Mouse (Mus musculus): ENCODE measurements around the gene Tmem230.

Tmem230 gene

DNA sequence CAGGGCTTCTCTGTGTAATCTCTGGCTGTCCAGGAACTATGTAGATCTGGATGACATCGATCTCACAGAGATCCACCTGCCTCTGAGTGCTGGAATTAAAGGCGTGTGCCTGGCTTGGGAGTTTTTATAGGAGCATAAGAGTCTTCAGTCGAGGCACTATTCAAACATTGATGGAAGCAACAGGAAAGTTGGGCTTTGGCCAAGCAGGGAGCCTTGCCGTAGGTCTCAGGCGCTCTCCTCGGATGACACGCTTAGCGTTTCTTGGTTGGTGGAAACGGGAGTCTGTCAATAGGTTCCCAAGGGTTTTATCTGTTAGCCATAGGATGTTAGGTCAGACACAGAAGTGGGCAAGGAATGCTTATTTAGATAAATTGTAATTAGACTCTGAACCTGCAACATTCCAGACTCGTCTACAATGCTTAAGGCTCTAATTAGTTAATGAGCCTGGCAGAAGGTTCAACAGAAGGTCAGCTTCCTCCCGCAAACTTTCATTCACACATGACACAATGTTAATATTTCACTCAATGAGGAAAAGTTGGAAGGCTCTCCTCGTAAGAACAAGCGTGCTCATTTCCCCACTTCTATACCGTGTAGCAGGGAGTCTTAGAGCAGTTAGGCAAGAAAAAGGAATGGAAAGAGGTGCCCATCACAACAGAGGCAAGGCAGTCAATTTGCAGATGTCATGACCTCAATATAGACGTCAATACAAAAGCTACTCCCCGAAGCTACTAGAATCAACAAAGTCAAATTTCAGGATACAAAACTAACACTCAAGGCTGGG is 13.4 kb downstream of the Tmem230 start:
- DNase-seq (ENCODE audit: low spot score): no peak

DNA sequence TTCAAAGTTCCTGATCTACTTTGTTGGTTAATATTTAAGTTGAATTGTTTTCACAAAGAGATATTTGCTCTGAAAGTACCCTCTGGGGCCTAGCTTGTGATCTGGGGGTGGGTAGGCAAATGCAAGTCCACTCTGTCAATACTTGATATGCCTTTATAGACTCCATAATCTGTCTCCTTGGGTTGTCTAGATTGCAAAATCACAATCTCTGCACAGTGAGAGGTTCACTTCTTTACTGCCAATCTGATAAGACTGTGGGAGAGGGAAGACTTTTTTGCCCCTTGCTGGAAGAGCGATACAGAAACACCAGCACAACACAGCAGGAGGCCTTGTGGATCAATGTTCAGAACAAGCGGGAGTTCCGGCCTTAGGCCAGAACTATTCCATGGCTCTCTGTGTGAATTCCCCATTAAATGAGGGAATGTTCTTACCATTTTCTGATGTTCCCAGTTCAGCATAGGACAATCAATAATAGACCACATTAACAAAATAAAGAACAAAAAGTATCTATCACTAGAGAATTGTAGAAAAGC is 15.1 kb downstream of the Tmem230 start:
- no peak for DNase-seq (ENCODE audit: low spot score)

DNA sequence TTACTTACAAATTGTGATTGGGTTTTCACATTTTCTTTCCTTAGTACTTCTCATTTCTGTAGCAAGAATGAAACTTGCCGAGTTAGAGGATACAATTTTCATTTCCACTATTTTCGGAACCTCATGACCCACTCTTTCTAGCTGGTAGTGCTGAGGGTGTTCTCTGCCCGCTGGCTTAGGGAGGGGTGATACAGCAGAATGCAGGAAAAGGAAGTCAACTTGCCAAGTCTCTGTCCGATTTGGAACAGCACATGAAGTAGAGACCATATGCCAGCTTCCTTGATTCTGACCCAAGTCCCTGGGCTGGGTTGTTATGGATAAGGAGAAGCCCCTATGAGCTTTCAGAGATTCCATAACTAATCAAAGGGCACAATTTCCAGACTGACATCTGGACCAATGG is 23.2 kb downstream of the Tmem230 start:
- DNase-seq (ENCODE audit: low spot score): no peak

DNA sequence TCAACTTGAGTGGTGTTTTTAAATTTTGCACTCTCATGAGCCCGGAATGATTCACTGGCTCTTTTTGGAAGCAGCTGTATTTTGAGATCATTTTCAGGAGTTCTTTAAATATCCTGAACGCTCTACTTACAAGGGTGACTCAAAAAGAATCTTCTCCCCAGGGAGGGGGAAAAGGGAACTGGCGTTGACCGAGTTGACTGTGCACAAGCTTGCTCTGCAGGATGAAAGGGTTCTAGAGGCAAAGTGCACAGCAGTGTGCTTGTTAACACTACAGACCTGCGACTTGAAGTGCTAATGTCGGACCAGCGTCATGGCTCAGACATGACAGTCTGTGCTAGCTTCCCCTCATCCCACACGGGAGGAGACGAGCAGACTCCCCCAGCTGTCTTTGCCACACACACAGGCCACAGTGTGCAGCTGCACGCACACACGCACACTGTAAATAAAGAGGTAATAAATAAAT is 26.0 kb downstream of the Tmem230 start:
- DNase-seq (ENCODE audit: low spot score): no peak

DNA sequence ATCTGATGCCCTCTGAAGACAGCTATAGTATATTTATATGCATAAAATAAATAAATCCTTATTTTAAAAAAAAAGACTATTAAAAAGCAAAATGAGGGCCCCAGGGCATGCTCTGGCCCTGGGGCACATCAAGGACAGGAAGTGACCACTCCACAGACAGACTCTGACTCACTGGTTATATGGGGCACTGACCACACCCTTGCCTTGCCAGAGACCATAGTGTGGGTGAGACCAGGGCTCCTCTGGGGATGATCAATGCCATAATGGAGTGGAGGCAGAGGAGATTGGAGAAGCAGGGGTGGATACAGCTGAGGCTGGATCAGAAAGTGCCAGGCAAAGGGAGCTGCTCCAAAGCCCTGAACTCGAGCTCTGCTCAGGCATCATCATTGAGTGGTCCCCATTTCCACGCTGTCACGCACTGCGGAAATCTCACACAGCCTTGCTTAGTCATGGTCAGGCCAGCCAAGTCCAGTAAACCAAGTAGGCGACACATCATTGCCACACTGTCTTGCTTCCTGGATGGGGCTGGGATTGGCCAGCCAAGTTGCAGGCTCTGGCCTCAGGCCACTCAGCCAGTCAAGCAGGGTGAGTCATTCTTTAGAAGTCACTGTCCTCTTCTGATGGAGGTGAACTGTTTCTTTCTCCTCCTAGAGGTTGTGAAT is 35.5 kb downstream of the Tmem230 start:
- DNase-seq (ENCODE audit: low spot score): no peak

DNA sequence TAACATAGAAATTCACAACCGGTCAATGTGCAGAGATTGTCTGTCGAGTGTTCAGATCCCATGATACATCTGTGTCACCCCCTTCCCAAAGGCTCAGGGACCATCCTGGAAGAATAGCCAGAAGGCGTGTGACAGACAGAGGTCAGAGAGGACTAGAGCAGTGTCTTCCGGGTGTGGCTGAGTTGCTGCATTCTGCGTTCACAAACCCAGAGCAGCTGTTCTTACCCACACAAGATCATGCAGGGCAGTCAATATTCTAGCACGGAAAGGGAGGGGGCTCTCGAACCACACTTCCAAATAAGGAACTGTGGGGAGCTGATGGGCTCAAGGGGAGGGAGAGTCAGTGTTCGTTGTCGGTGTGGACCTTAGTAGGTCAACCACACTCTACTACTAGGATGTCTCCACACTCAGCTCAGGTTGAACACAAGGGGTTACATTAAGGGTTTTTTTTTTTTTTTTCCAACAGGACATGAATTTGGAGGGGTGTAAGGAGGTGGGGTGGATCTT is 36.7 kb downstream of the Tmem230 start:
- no peak for DNase-seq (ENCODE audit: low spot score)

DNA sequence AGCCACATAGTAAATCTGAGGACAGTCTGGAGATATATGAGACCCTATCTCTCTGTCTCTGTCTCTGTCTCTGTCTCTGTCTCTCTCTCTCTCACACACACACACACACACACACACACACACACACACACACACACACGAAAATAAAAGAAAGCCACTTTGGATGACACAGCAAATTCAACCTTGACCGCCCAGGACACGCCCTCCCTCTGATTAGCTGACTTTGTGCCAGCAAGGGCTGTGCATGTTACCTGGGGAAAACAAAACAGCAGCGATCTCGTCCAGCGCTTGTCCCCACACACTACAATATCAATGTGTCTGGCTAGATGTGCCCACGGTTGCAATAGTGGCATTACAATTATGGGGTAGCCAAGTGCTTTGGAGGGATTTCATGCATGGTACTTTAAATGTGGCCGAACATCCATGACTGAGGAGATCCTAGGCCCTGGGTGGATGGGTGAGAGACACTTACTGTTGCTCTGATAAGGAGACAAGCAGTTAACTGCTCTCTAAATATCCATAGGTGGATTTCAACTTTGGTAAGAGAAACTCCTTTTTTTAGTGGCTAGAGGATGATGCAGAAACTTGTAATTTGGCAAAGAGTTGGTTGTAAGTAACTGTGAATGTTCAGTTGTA is 39.2 kb downstream of the Tmem230 start:
- DNase-seq (ENCODE audit: low spot score): no peak

DNA sequence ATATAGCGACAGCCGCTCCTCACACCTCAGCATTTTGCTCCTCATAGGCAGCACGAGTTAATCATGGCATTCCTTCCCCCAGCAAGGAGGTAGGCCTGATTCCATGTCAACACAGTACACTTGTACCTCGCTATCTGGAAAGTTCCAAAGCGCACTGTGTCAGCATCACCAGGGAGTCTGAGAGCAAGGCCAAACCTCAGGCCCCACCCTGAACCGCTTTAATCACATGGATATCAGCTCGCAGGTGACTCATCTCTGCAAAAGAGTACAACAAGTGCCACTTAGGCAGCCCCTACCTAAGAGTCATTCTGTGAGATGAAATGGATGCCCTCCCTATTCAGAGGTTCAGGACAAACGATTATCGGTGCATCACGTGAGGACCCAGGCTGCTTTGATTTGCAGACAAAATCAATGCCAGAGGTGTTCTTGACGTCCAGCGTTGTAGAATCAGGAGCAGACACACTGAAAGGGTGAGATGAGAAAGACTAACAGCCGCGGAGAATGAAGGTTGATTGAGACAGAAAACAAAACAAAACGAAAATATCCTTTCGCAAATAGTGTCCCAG is 41.2 kb downstream of the Tmem230 start:
- DNase-seq (ENCODE audit: low spot score): no peak

DNA sequence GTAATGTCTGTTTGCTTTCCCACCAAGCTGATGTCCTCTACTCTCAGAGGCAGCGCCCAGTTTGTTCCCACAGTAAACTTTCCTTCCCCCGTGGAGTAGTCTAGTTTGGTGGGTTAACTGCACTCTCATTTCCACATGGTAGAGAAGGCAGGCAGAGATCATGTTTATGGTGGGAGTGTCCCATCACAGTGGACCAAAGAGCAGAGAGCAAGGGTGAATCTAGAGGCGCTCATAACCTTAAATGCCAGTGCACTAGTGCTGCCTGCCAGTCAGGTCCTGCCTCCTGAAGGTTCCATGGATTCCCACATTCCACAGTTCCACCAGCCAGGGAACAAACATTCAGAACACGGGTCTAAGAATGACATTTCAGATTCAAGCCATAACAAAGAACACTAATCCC is 42.1 kb downstream of the Tmem230 start:
- DNase-seq (ENCODE audit: low spot score): no peak

DNA sequence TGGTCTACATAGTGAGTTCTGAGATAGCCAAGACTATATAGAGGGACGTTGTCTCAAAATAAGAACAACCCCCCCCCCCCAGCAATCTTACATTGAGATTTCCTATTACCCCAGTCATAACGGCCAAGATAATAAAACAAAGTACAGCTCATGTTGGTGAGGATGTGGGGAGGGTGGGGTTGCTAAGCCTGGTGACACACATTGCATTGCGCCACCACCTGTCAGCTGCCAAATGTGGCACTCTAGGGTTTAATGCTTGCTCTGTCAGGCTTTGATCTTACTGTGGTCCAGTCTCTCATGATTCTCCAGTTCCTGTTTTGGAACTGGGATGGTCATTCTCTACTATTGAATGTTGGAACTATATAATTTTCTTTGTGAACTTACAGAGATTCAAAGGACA is 43.8 kb downstream of the Tmem230 start:
- DNase-seq (ENCODE audit: low spot score): no peak

DNA sequence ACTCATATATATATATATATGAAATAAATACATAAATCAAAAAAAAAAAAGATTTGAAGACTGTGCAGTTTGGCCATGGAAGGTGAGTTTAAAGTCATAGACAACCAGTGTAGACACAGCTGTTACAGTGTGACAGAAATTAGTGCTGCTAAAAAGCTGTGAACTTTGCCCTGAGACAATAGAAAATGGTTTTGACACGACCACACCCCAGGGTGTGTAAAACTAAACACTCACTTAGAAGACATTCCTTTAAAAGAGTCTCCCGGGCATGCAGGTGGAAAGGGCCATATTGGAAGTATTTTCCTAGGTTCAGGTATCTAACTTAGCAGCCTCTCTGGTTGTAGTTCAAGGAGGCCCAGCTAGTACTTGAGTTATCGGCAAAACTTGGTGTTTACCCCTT is 44.4 kb downstream of the Tmem230 start:
- DNase-seq (ENCODE audit: low spot score): no peak

DNA sequence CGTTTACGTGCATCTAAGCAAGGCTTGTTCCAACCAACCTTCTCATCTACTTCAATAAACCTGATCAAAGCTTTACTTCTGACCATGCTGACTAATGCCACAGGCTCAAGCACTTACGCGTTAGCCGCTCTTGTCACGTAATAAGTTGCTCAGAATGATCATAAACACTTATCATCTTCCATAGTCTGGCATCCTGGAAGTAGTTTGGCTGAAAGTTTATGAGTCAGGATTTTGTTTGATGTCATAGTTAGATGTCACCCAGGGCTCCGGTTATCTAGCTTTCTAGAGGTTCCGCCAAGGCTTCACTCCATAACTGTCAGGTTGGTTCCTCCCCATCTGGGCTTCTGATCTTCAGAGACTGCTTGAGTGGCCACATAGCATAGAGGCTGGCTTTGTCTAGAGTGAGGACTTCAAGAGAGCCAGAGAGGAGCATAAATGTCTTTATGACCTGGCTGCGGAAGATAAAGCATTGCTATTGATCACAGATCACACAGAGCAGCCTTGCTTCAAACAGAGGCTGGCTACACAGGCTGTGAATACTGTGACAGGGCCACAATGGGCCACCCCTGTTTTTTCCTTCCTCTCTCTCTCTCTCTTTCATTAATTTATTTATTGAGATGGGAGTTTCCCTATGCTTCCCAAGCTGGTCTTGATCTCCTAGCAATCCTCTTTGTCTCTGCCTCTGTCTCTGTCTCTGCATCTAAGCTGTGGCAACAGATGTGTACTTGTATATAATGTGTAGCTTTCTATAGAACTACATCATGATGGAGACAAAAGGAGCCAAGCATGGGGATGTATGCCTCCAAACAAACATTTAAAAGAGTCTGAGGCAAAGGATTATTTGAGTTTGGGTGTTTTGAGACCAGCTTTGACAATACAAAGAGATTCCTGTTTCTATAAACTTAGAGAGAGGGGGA is 49.3 kb downstream of the Tmem230 start:
- DNase-seq (ENCODE audit: low spot score): no peak

DNA sequence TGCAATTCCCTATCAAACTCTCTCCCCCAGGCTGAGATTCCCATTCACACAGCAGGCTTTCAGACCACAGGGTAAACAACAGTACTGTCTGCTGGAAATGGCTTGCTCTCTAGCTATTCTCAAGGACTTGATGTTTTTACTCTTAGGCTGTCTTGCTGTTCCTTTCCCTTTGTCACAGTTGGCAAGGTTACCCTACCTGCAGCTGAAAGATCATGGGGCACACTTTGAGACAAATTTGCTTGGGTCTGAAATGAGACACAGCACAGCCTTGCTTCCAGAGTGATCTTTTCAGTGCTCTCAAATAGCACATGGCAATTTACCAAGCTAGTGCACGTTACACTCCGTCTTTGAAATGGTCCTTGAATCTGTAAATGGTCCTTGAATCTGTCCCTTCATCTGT is 52.0 kb downstream of the Tmem230 start:
- DNase-seq (ENCODE audit: low spot score): no peak

DNA sequence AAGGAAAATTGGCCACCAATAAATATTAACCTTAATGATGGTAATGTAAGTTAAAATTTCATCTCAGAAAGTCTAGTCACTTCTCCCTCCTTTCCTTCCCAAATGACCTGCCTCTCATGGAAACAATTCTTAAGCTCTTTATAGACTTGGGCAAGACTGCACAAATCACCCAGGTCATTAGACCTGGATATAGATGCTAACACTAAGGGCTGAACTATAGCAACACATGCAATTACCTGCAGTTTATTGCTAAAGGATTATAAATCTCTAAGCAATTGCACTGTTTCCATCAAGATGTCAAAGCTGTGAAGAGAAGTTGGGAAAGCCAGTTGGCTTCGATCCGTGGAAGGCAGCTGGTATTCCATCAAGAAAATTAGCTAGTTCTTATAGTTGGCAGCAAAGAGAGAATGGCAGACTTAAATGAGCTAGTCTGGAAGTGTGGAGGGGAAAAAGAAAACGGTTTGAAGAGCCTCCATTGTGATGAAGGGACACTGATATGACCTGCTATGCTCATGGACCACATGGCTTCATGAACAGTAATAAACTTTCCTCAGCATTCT is 56.9 kb downstream of the Tmem230 start:
- DNase-seq (ENCODE audit: low spot score): no peak

All from ovary, postnatal 14 days (tissue).